Mouse (Mus musculus) hindbrain, embryonic 15.5 days (tissue): Measurements from ENCODE around the gene Elf2. TPM values are rescaled to one million over a fixed set of nuclear protein-coding genes. Genes with fewer than 3 reads are reported as not detected.

Experiments used
- ATAC-seq: fragments of 200-750 bp; cut with Nextera tagmentation; 2 replicates; pipeline ENCODE4 v1.8.0; 2017; ENCODE audit warnings: low read depth, moderate number of reproducible peaks, moderate TSS enrichment; ENCODE audit not compliant: low FRiP score
- H3K27ac ChIP-seq: fragments of 300-500 bp; sonication (generic); replicated peaks from 2 replicates; pipeline ENCODE4 v1.5.1; 2015; ENCODE audit warnings: mild to moderate bottlenecking, inconsistent platforms
- H3K27me3 ChIP-seq: fragments of 300-500 bp; sonication (generic); 2 replicates; pipeline ENCODE4 v1.6.1; 2015; ENCODE audit warnings: control low read depth, inconsistent platforms
- H3K36me3 ChIP-seq: fragments of 300-500 bp; sonication (generic); 2 replicates; pipeline ENCODE4 v1.6.1; 2015; ENCODE audit warnings: control low read depth, inconsistent platforms
- H3K4me1 ChIP-seq: fragments of 300-500 bp; sonication (generic); replicated peaks from 2 replicates; pipeline ENCODE4 v1.6.1; 2015; ENCODE audit warnings: control low read depth, inconsistent platforms
- H3K4me2 ChIP-seq: fragments of 300-500 bp; sonication (generic); 2 replicates; pipeline ENCODE4 v1.6.1; 2015; ENCODE audit warnings: moderate library complexity, mild to moderate bottlenecking, inconsistent platforms
- H3K4me3 ChIP-seq: fragments of 300-500 bp; sonication (generic); 2 replicates; pipeline ENCODE4 v1.5.1; 2015; ENCODE audit warnings: mild to moderate bottlenecking, inconsistent platforms
- H3K9ac ChIP-seq: fragments of 300-500 bp; sonication (generic); 2 replicates; pipeline ENCODE4 v1.6.1; 2015; ENCODE audit warnings: inconsistent platforms
- H3K9me3 ChIP-seq: fragments of 300-500 bp; sonication (generic); 2 replicates; pipeline ENCODE4 v1.6.1; 2016; ENCODE audit warnings: control low read depth, inconsistent platforms
- WGBS: fragments of 180-500 bp; shearing (Covaris S2); methylation state at CpG from one replicate; pipeline ENCODE4 v1.1.7; 2015; 5-methylcytosine and 5-hydroxymethylcytosine counted together
- polyA plus RNA-seq: library from polyadenylated mRNA; unstranded; fragments of >200 nt; fragmentation: Nextera tagmentation; extraction: Ambion mirVana; gene quantifications from 2 replicates; pipeline ENCODE4 v1.2.1, GENCODE M21; 2015

Gene Elf2
- polyA plus RNA-seq, 1 experiment from 2014 or later, result 34.2 TPM

DNA sequence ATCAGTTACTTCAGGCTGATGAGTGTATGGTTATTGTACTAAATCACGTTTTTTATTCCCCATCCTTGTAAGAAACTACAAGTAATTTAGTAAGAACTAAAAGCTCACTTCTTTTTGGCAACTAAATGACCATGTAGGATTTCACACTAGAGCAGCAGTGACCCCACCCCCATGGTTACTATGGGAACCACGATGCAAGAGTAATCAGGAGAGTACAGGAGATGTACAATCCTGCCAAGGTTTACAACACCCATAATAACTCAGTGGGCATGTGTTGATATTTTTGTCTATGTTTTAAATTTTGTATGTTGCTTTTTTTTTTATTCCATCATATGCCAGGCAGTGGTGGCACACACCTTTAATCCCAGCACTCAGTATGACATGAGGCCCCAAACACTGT lies 45.2 kb downstream of the Elf2 start:
- WGBS, result 49% methylated on average over 2 of the region's 2 CpGs
- H3K36me3 ChIP-seq, result no peaks in the 10 kb centered on the region
- no peaks in the 10 kb centered on the region for H3K9me3 ChIP-seq
- H3K4me2 ChIP-seq, result no peak overlapping the region
- no peaks in the 10 kb centered on the region for H3K27me3 ChIP-seq
- no peak overlapping the region for H3K9ac ChIP-seq
- H3K27ac ChIP-seq, result no peak overlapping the region
- ATAC-seq, result no peak
- H3K4me1 ChIP-seq, result no peaks in the 10 kb centered on the region
- H3K4me3 ChIP-seq, result no peak overlapping the region

- 34% methylated on average over 2 of the region's 2 CpGs for WGBS
- Histone ChIP-seq H3K4me1 (no peaks in the 10 kb centered on the region), H3K9ac (no peak overlapping the region)
Measured at GRCm38 (mm10) chr3:51294251-51294650, 46.2 kb downstream of the Elf2 start.

DNA sequence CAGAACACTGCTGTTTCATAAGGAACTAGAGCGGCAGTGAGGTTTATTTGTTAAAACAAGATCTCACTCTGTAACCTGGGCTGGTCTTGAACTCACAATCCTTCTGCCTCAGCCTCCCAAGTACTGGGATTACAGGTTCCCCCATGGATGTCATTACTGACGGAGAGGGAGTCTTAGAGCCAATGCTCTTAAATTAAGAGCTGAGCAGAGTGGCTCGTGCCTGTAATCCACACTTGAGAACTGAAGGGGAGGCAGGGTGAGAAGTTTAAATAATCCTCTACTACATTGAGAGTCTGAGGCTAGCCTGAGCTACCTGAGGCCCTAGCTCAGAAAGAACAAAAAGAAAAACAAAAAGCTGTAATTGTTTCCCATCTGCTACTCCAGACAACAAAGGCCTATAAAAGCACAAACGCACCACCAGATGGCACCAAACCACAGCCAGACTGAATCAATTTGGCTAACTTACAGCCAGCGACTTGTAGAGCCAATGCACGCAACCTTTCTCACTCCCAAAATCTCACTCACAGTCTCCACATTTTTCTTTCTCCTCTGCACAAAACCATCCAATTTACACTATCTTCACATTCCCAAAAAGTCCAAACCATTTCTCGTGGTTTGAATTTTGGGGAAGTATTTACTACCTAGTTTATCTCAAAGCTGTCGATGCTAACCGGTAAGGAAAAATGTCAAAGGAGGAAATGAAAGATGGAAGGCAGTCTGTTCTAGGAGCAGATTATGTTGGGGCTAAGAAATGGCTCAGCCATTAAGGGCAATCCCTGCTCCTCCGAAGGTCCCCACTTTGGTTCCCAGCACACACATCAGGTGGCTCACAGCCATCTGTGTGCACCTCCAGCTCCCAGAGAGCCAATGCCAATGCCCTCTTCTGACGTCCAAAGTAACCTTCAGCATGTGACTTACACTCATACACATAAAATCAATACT lies 51.3 kb downstream of the Elf2 start:
- Histone ChIP-seq H3K36me3 (no peaks in the 10 kb centered on the region), H3K9ac (no peak overlapping the region), H3K27ac (no peak overlapping the region), H3K4me2 (no peak overlapping the region), H3K27me3 (no peaks in the 10 kb centered on the region), H3K9me3 (no peaks in the 10 kb centered on the region), H3K4me1 (no peaks in the 10 kb centered on the region), H3K4me3 (no peak overlapping the region)
- ATAC-seq, result 0 out of 2 replicates have a peak, but pooled peaks have one; percentile 51
- WGBS, result 53% methylated on average over 11 of the region's 11 CpGs

More at GRCm38 (mm10) chr3:51294251-51294650, 46.2 kb downstream of the Elf2 start:
- no peak for ATAC-seq
- no peak overlapping the region for H3K27ac ChIP-seq
- H3K4me2 ChIP-seq, result no peak overlapping the region
- no peaks in the 10 kb centered on the region for H3K27me3 ChIP-seq
- H3K9me3 ChIP-seq, result no peaks in the 10 kb centered on the region
- H3K36me3 ChIP-seq, result no peaks in the 10 kb centered on the region
- H3K4me3 ChIP-seq, result no peak overlapping the region

- WGBS, result 77% methylated on average over 1 of the region's 1 CpGs
- no peak overlapping the region for H3K4me2 ChIP-seq
- no peak for ATAC-seq
Measured at GRCm38 (mm10) chr3:51284375-51284774, 56.1 kb downstream of the Elf2 start.

DNA sequence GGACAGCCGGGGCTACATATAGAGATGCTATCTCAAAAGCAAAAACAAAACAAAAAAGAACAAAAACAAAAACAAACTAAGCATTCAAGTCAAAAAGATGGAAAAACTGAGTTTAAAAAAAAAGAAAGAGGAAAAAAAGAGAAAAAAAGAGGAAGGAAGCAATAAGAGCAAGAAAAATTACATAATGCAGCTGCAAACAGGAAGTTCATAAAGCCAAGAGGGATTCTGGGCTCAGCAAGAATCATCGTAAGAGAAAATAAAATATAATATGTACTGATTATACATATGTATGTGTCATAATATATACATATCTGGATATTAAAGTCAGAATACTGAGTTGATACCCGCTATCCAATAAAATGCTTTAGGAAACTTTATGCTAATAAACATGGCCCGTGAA lies 58.7 kb downstream of the Elf2 start:
- Histone ChIP-seq H3K27ac (no peak overlapping the region), H3K4me2 (no peak overlapping the region), H3K4me3 (no peak overlapping the region), H3K4me1 (peaks cover 11% of the 10 kb centered on the region), H3K9ac (no peak overlapping the region), H3K36me3 (no peaks in the 10 kb centered on the region), H3K27me3 (no peaks in the 10 kb centered on the region), H3K9me3 (no peaks in the 10 kb centered on the region)
- ATAC-seq, result no peak
- 96% methylated on average over 4 of the region's 4 CpGs for WGBS

More at GRCm38 (mm10) chr3:51284375-51284774, 56.1 kb downstream of the Elf2 start:
- H3K27me3 ChIP-seq, result no peaks in the 10 kb centered on the region
- no peaks in the 10 kb centered on the region for H3K36me3 ChIP-seq
- no peak overlapping the region for H3K4me3 ChIP-seq
- no peak overlapping the region for H3K27ac ChIP-seq
- H3K4me1 ChIP-seq, result no peaks in the 10 kb centered on the region
- no peaks in the 10 kb centered on the region for H3K9me3 ChIP-seq
- H3K9ac ChIP-seq, result no peak overlapping the region

GRCm38 (mm10) chr3:51278433-51278832 lies 62.0 kb downstream of the Elf2 start:
- Histone ChIP-seq H3K9me3 (no peaks in the 10 kb centered on the region), H3K4me2 (no peak overlapping the region), H3K4me1 (peaks cover 23% of the 10 kb centered on the region), H3K36me3 (no peaks in the 10 kb centered on the region), H3K27me3 (no peaks in the 10 kb centered on the region), H3K27ac (no peak overlapping the region), H3K9ac (no peak overlapping the region), H3K4me3 (no peak overlapping the region)
- 74% methylated on average over 4 of the region's 4 CpGs for WGBS
- no peak for ATAC-seq

DNA sequence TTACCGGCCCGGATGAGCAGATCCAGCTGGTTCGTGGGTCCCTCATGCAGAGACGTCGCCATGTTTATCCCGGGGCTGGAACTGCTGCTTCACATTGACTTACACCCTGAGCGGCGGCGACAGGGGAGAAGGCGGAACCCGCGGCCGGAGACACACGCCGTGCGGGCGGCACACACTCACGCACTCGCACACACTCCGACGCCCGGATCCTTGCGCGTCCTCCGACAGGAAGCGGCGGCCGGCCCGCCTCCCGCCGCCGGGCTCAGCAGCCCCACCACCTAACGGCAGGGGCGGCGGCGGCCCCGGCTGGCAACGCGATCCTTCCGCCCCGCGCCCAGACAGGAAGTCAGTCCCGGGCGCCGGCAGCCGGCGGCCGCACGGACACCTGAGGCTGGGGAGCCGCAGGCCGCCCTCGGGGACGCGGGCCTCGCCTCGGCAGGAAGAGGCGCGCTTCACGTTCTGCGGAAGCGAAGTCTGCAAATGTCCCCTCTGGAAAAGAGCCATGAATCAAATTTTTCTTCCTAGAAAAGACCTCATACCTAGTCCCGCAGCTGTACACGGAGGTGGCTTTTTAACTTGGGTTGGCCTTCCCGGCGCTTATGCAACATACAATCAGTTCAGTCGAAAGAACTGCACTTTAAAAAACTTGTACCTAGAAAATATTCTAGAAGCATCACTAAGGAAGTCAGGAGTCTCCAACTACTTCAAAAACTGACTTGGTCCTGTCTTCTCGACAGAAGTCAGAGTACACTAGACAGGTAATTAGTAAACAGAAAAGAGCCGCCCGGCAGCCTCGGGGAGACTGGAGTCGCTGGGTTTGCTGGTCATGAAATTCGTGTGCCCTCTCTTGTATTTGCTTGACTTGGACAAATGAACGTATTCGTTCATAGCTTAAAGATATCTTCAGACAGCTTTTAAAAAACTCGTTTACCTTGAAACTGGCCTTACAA lies 63.0 kb downstream of the Elf2 start:
- no peaks in the 10 kb centered on the region for H3K27me3 ChIP-seq
- under 1% methylated on average over 75 of the region's 75 CpGs for WGBS
- peak overlapping the region; percentile 93 for H3K27ac ChIP-seq
- peak; percentile 61 for ATAC-seq
- peak overlapping the region; percentile 72 for H3K4me2 ChIP-seq
- no peaks in the 10 kb centered on the region for H3K9me3 ChIP-seq
- H3K4me1 ChIP-seq, result peaks cover 23% of the 10 kb centered on the region
- no peaks in the 10 kb centered on the region for H3K36me3 ChIP-seq
- H3K9ac ChIP-seq, result peak overlapping the region; percentile 75
- H3K4me3 ChIP-seq, result peak overlapping the region; percentile 69

- Histone ChIP-seq H3K27me3 (no peaks in the 10 kb centered on the region), H3K9me3 (no peaks in the 10 kb centered on the region), H3K27ac (peak overlapping the region; percentile 93), H3K4me3 (peak overlapping the region; percentile 69), H3K9ac (peak overlapping the region; percentile 75), H3K4me1 (peaks cover 23% of the 10 kb centered on the region), H3K4me2 (peak overlapping the region; percentile 72), H3K36me3 (no peaks in the 10 kb centered on the region)
- ATAC-seq, result peak; percentile 14; the same call in 1 of the 2 replicates
- 0% methylated on average over 67 of the region's 93 CpGs for whole genome bisulfite sequencing
Measured at GRCm38 (mm10) chr3:51276421-51277111, 63.9 kb downstream of the Elf2 start.

DNA sequence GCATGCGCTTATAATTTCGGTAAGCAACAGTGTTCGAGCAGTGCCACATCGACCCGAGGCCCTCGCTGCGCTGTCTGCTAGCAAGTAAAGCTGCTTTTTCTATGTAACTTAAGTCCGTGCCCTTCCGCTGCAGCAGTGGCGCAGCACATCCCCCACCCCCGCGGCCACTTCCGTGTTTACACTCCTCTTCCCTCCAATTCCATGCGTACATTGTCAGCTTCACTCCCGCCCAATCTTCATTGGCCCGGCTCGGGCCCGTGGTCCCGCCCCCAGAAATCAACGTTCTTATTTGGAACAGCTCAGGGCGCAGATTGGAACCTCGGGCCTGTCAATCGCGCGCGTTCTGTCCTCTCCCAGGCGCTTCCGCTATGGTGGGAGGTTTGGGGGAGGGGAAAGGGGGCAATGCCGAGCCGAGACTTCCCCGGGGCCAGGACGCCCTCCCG lies 64.5 kb downstream of the Elf2 start:
- H3K4me2 ChIP-seq, result peak overlapping the region; percentile 72
- WGBS, result under 1% methylated on average over 31 of the region's 33 CpGs
- peaks cover 23% of the 10 kb centered on the region for H3K4me1 ChIP-seq
- H3K4me3 ChIP-seq, result peak overlapping the region; percentile 69
- H3K9ac ChIP-seq, result peak overlapping the region; percentile 75
- no peaks in the 10 kb centered on the region for H3K9me3 ChIP-seq
- no peaks in the 10 kb centered on the region for H3K27me3 ChIP-seq
- ATAC-seq, result peak; percentile 98
- H3K36me3 ChIP-seq, result no peaks in the 10 kb centered on the region
- H3K27ac ChIP-seq, result peak overlapping the region; percentile 93

DNA sequence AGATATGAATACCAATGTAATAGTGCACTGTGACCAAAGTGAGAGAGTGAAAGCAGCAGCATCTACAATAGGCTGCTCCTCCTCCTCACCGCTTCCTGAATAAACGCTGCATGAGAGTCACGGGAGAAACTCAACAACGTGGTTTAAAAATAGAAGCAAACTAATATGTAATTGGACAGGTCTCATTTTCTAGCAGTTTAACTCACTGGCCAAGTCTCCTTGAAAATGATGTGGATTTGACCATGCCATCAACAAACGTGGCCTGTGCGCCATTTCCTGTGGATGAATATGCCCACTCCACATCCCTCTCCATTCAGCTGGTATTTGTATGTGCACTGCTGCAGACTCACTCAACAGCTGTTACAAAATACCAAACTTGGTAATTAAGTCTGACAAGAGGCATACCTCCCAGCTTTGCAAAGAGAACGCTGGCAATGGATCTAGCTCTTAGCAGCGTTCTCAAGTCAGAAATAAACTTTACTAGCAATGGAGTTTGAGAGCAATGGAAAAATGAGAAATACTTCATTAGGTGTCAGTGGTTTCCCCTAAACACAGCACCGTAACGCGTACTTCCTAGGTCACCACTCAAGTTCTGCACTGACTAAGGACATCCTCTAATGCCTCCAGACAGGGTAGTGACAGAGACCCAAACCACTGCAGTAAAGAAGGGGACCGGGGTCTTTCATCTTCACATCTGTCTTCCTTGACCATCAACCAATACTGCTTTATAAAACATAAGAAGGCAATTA lies 70.2 kb downstream of the Elf2 start:
- no peak for ATAC-seq
- no peak overlapping the region for H3K4me2 ChIP-seq
- 0 out of 2 replicates have a peak, but pooled peaks cover 7% of the 10 kb centered on the region for H3K36me3 ChIP-seq
- peaks cover 6% of the 10 kb centered on the region for H3K4me1 ChIP-seq
- WGBS, result 90% methylated on average over 12 of the region's 12 CpGs
- no peak overlapping the region for H3K4me3 ChIP-seq
- no peaks in the 10 kb centered on the region for H3K9me3 ChIP-seq
- no peak overlapping the region for H3K27ac ChIP-seq
- H3K27me3 ChIP-seq, result no peaks in the 10 kb centered on the region
- no peak overlapping the region for H3K9ac ChIP-seq

- Histone ChIP-seq H3K27me3 (no peaks in the 10 kb centered on the region), H3K36me3 (peaks cover 23% of the 10 kb centered on the region), H3K4me2 (no peak overlapping the region), H3K4me1 (no peaks in the 10 kb centered on the region), H3K9me3 (no peaks in the 10 kb centered on the region), H3K9ac (no peak overlapping the region), H3K27ac (no peak overlapping the region), H3K4me3 (no peak overlapping the region)
- 89% methylated on average over 12 of the region's 12 CpGs for WGBS
- ATAC-seq, result no peak
Measured at GRCm38 (mm10) chr3:51268434-51268833, 72.0 kb downstream of the Elf2 start.
